Mouse (Mus musculus): ENCODE results near the gene Scrn2. TPM values are rescaled to one million over a fixed set of nuclear protein-coding genes. Genes with fewer than 3 reads are reported as not detected.

Scrn2 gene
- polyA plus RNA-seq, 1 experiment from 2014 or later = 16.0 TPM

- ATAC-seq (ENCODE audit: extremely low read depth, insufficient number of reproducible peaks, low FRiP score, low TSS enrichment) = no peak
- WGBS = 7% methylated on average over 13 of the region's 13 CpGs
- Histone ChIP-seq H3K4me2 (peak overlapping the region; percentile 66), H3K4me1 (peaks cover 29% of the 10 kb centered on the region), H3K4me3 (peak overlapping the region; percentile 44), H3K27ac (replicated peaks) (no peak overlapping the region), H3K9ac (peak overlapping the region; percentile 63; the same call in 1 of the 2 replicates), H3K36me3 (no peaks in the 10 kb centered on the region), H3K27me3 (replicated peaks) (peaks cover 97% of the 10 kb centered on the region), H3K9me3 (no peaks in the 10 kb centered on the region)
Observed at GRCm38 (mm10) chr11:97019345-97019708, 10.4 kb upstream of the Scrn2 start.

- under 1% methylated on average over 27 of the region's 27 CpGs for WGBS
- H3K9me3 ChIP-seq = no peaks in the 10 kb centered on the region
- ATAC-seq (ENCODE audit: extremely low read depth, insufficient number of reproducible peaks, low FRiP score, low TSS enrichment) = no peak
- H3K4me2 ChIP-seq = peak overlapping the region; percentile 93
- peaks cover 43% of the 10 kb centered on the region for H3K4me1 ChIP-seq
- peak overlapping the region; percentile 82 for H3K9ac ChIP-seq
- H3K27ac ChIP-seq (replicated peaks) = no peak overlapping the region
- peaks cover 94% of the 10 kb centered on the region for H3K27me3 ChIP-seq (replicated peaks)
- no peaks in the 10 kb centered on the region for H3K36me3 ChIP-seq
- H3K4me3 ChIP-seq = peak overlapping the region; percentile 63
Observed at GRCm38 (mm10) chr11:97021121-97021765, 8.5 kb upstream of the Scrn2 start.

GRCm38 (mm10) chr11:97021873-97022484, 7.8 kb upstream of the Scrn2 start:
- under 1% methylated on average over 50 of the region's 50 CpGs for WGBS
- Histone ChIP-seq H3K4me3 (peak overlapping the region; percentile 63), H3K9ac (peak overlapping the region; percentile 82), H3K4me1 (peaks cover 44% of the 10 kb centered on the region), H3K27ac (replicated peaks) (no peak overlapping the region), H3K36me3 (no peaks in the 10 kb centered on the region), H3K9me3 (no peaks in the 10 kb centered on the region), H3K27me3 (replicated peaks) (peaks cover 87% of the 10 kb centered on the region), H3K4me2 (peak overlapping the region; percentile 93)
- no peak for ATAC-seq (ENCODE audit: extremely low read depth, insufficient number of reproducible peaks, low FRiP score, low TSS enrichment)

- ATAC-seq (ENCODE audit: extremely low read depth, insufficient number of reproducible peaks, low FRiP score, low TSS enrichment) = no peak
- WGBS = 19% methylated on average over 10 of the region's 10 CpGs
- Histone ChIP-seq H3K4me2 (peak overlapping the region; percentile 67; the same call in 1 of the 2 replicates), H3K4me3 (no peak overlapping the region), H3K36me3 (no peaks in the 10 kb centered on the region), H3K27me3 (replicated peaks) (peaks cover 58% of the 10 kb centered on the region), H3K27ac (replicated peaks) (no peak overlapping the region), H3K4me1 (peaks cover 31% of the 10 kb centered on the region), H3K9ac (no peak overlapping the region), H3K9me3 (no peaks in the 10 kb centered on the region)
Observed at GRCm38 (mm10) chr11:97024977-97025376, 4.8 kb upstream of the Scrn2 start.

- Histone ChIP-seq H3K27ac (replicated peaks) (peak overlapping the region; percentile 58), H3K9me3 (no peaks in the 10 kb centered on the region), H3K36me3 (no peaks in the 10 kb centered on the region), H3K4me2 (peak overlapping the region; percentile 67), H3K9ac (peak overlapping the region; percentile 78), H3K27me3 (replicated peaks) (peaks cover 50% of the 10 kb centered on the region), H3K4me1 (peaks cover 39% of the 10 kb centered on the region), H3K4me3 (peak overlapping the region; percentile 39)
- WGBS = 1% methylated on average over 17 of the region's 17 CpGs
- no peak for ATAC-seq (ENCODE audit: extremely low read depth, insufficient number of reproducible peaks, low FRiP score, low TSS enrichment)
Observed at GRCm38 (mm10) chr11:97025721-97026344, 3.9 kb upstream of the Scrn2 start.

GRCm38 (mm10) chr11:97030426-97030825, 688 bp downstream of the Scrn2 start:
- Histone ChIP-seq H3K4me3 (peak overlapping the region; percentile 69), H3K4me1 (peaks cover 22% of the 10 kb centered on the region), H3K9me3 (no peaks in the 10 kb centered on the region), H3K36me3 (peaks cover 18% of the 10 kb centered on the region), H3K27ac (replicated peaks) (peak overlapping the region; percentile 75; the same call in 1 of the 2 replicates), H3K27me3 (replicated peaks) (peaks cover 4% of the 10 kb centered on the region), H3K9ac (peak overlapping the region; percentile 87), H3K4me2 (peak overlapping the region; percentile 87)
- WGBS = 25% methylated on average over 15 of the region's 15 CpGs
- ATAC-seq (ENCODE audit: extremely low read depth, insufficient number of reproducible peaks, low FRiP score, low TSS enrichment) = no peak

- 56% methylated on average over 12 of the region's 12 CpGs for WGBS
- H3K36me3 ChIP-seq = peaks cover 18% of the 10 kb centered on the region
- H3K4me3 ChIP-seq = no peak overlapping the region
- no peaks in the 10 kb centered on the region for H3K27me3 ChIP-seq (replicated peaks)
- no peak overlapping the region for H3K27ac ChIP-seq (replicated peaks)
- peak overlapping the region; percentile 19; the same call in 1 of the 2 replicates for H3K9ac ChIP-seq
- H3K9me3 ChIP-seq = no peaks in the 10 kb centered on the region
- ATAC-seq (ENCODE audit: extremely low read depth, insufficient number of reproducible peaks, low FRiP score, low TSS enrichment) = no peak
- H3K4me1 ChIP-seq = peaks cover 14% of the 10 kb centered on the region
- no peak overlapping the region for H3K4me2 ChIP-seq
Observed at GRCm38 (mm10) chr11:97031977-97032376, 2.2 kb downstream of the Scrn2 start.

- Histone ChIP-seq H3K4me3 (no peak overlapping the region), H3K36me3 (peaks cover 18% of the 10 kb centered on the region), H3K27me3 (replicated peaks) (no peaks in the 10 kb centered on the region), H3K4me1 (peaks cover 14% of the 10 kb centered on the region), H3K9me3 (no peaks in the 10 kb centered on the region), H3K4me2 (no peak overlapping the region), H3K27ac (replicated peaks) (no peak overlapping the region), H3K9ac (no peak overlapping the region)
- no peak for ATAC-seq (ENCODE audit: extremely low read depth, insufficient number of reproducible peaks, low FRiP score, low TSS enrichment)
- 83% methylated on average over 4 of the region's 4 CpGs for WGBS
Observed at GRCm38 (mm10) chr11:97032499-97032898, 2.8 kb downstream of the Scrn2 start.

GRCm38 (mm10) chr11:97033781-97034180, 4.0 kb downstream of the Scrn2 start:
- Histone ChIP-seq H3K4me1 (peaks cover 14% of the 10 kb centered on the region), H3K36me3 (peaks cover 18% of the 10 kb centered on the region), H3K27me3 (replicated peaks) (peaks cover 4% of the 10 kb centered on the region; the same call in 1 of the 2 replicates), H3K4me3 (no peak overlapping the region), H3K9ac (no peak overlapping the region), H3K4me2 (no peak overlapping the region), H3K9me3 (no peaks in the 10 kb centered on the region), H3K27ac (replicated peaks) (no peak overlapping the region)
- ATAC-seq (ENCODE audit: extremely low read depth, insufficient number of reproducible peaks, low FRiP score, low TSS enrichment) = no peak
- WGBS = 86% methylated on average over 4 of the region's 4 CpGs

- H3K4me3 ChIP-seq = no peak overlapping the region
- H3K27ac ChIP-seq (replicated peaks) = no peak overlapping the region
- H3K4me1 ChIP-seq = peaks cover 9% of the 10 kb centered on the region
- WGBS = 62% methylated on average over 5 of the region's 5 CpGs
- H3K9ac ChIP-seq = no peak overlapping the region
- no peak for ATAC-seq (ENCODE audit: extremely low read depth, insufficient number of reproducible peaks, low FRiP score, low TSS enrichment)
- H3K36me3 ChIP-seq = peaks cover 18% of the 10 kb centered on the region
- no peaks in the 10 kb centered on the region for H3K9me3 ChIP-seq
- H3K27me3 ChIP-seq (replicated peaks) = peaks cover 6% of the 10 kb centered on the region; the same call in 1 of the 2 replicates
- H3K4me2 ChIP-seq = no peak overlapping the region
Observed at GRCm38 (mm10) chr11:97036141-97036540, 6.4 kb downstream of the Scrn2 start.

GRCm38 (mm10) chr11:97038881-97039280, 9.1 kb downstream of the Scrn2 start:
- WGBS = 48% methylated on average over 7 of the region's 7 CpGs
- peaks cover 6% of the 10 kb centered on the region for H3K36me3 ChIP-seq
- H3K27ac ChIP-seq (replicated peaks) = no peak overlapping the region

More at GRCm38 (mm10) chr11:97038881-97039280, 9.1 kb downstream of the Scrn2 start:
- peaks cover 17% of the 10 kb centered on the region for H3K4me1 ChIP-seq
- peaks cover 6% of the 10 kb centered on the region; the same call in 1 of the 2 replicates for H3K27me3 ChIP-seq (replicated peaks)
- no peak overlapping the region for H3K9ac ChIP-seq
- no peak overlapping the region for H3K4me2 ChIP-seq
- no peak overlapping the region for H3K4me3 ChIP-seq
- no peaks in the 10 kb centered on the region for H3K9me3 ChIP-seq
- ATAC-seq (ENCODE audit: extremely low read depth, insufficient number of reproducible peaks, low FRiP score, low TSS enrichment) = no peak

Data from heart, embryonic 13.5 days (tissue).